Mouse (Mus musculus) natural killer cell, adult 2 months (primary cell): ENCODE data around the gene Snx18.

Source experiments
- DNase-seq, 2 experiments: peaks; one replicate each; pipeline ENCODE4 v3.0.0; 2022; ENCODE audit warnings: low spot score in 2 of 2

Gene Snx18

GRCm38 (mm10) chr13:113615971-113616671 lies 2.2 kb downstream of the Snx18 start:
- no peak for DNase-seq

GRCm38 (mm10) chr13:113615546-113615941 lies 2.8 kb downstream of the Snx18 start:
- DNase-seq, result no peak

GRCm38 (mm10) chr13:113614635-113615545 lies 3.5 kb downstream of the Snx18 start:
- peak; percentile 82 to 84 for DNase-seq

- no peak for DNase-seq
Observed at GRCm38 (mm10) chr13:113613882-113614281, 4.5 kb downstream of the Snx18 start.

DNA sequence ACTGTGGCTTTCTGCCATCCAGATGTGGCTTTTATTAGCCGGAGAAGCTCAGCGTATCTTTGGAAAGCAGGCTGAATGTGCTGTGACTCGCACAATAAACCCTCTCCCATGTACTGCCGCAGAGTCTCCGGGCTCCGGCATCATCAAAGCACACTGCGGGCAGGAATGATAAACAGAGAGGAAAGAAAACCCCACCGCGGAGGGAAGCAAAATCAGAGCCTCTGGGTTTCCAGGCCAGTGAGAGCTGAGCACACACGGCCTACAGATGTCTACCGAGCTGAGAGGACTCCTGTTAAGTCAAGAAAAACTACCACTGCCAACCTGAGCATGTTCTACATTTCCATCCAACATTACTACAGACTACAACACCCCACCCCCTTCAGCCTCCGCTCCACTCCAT lies 5.0 kb downstream of the Snx18 start:
- no peak for DNase-seq

GRCm38 (mm10) chr13:113612141-113612950 lies 6.0 kb downstream of the Snx18 start:
- no peak for DNase-seq

GRCm38 (mm10) chr13:113610732-113611500 lies 7.4 kb downstream of the Snx18 start:
- no peak for DNase-seq

GRCm38 (mm10) chr13:113609429-113609828 lies 8.9 kb downstream of the Snx18 start:
- no peak for DNase-seq

DNA sequence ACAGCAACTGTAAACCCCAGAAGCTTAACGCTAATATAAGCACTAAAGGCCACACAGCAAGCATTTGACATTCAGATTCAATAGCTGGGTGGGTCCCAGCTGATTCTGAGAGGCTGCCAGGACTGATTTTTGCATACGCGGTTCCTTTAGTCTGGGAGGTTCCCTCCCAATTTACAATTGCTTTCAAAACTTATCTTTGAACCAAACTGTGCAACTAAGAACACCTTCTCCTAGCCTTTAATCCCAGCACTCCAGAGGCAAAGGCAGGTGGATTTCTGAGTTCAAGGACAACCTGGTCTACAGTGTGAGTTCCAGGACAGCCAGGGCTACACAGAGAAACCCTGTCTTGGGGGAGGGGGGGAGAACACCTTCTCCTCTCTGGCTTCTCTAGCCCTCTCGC lies 10.5 kb downstream of the Snx18 start:
- no peak for DNase-seq

GRCm38 (mm10) chr13:113607371-113607770 lies 11.0 kb downstream of the Snx18 start:
- no peak for DNase-seq

GRCm38 (mm10) chr13:113606741-113607358 lies 11.5 kb downstream of the Snx18 start:
- DNase-seq, result peak; percentile 25 to 52

DNA sequence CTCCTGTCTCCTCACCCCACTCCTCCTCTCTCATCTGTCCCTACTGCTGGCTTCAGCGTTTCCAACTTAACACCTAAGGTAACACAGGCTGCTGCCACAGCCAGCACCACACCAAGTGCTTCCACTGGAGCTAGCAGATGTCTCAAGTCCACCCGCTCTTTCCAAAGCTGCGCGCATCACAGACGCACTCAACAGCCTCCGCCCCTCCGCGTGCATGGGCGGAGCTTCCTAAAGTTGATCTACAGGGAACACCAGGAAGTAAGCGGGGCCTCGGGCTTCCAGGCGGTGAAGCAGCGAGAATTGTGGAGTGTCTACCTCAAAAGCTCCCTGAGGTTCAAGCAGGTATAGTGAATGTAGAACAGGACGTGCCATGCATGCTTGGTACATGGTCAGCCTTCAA lies 12.2 kb downstream of the Snx18 start:
- no peak for DNase-seq

DNA sequence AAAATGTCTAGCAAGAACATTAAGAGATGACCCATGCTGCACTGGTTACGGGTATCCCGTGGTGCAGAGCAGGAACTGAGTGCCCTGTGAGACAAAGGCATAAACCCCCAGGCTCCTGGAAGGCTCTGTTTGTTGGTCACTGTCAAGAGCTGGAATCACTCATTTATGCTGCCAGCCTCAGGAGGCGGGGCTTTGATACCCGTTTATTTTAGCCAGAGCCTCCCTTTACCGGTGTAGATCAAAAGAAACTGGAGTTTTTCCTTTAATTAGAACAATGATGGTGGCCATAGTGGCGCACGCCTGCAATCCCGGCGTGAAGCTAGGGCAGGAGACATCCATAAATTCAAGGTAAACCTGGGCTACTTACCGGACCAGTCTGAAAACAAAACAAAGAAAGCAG lies 12.7 kb downstream of the Snx18 start:
- DNase-seq, result no peak

DNA sequence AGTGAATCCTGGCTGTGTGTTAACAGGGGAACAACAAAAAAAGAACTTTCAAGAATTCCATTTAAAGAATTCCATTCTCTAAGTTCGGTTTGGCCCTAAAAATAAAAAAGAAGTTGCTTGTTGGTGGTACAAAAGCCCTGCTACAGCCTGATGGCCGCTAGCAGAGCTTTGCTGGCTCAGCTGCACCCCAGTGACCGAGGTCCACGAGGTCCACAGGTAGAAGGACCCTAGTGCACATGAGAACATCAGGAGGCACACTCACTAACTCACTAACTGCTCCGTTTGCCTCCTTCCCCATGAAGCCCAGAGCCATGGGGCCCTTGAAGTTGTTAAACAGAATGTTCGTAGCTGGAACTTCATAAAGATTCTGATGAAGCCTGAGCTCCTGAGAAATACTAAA lies 14.0 kb downstream of the Snx18 start:
- DNase-seq, result no peak

GRCm38 (mm10) chr13:113602882-113603342 lies 15.5 kb downstream of the Snx18 start:
- no peak for DNase-seq

DNA sequence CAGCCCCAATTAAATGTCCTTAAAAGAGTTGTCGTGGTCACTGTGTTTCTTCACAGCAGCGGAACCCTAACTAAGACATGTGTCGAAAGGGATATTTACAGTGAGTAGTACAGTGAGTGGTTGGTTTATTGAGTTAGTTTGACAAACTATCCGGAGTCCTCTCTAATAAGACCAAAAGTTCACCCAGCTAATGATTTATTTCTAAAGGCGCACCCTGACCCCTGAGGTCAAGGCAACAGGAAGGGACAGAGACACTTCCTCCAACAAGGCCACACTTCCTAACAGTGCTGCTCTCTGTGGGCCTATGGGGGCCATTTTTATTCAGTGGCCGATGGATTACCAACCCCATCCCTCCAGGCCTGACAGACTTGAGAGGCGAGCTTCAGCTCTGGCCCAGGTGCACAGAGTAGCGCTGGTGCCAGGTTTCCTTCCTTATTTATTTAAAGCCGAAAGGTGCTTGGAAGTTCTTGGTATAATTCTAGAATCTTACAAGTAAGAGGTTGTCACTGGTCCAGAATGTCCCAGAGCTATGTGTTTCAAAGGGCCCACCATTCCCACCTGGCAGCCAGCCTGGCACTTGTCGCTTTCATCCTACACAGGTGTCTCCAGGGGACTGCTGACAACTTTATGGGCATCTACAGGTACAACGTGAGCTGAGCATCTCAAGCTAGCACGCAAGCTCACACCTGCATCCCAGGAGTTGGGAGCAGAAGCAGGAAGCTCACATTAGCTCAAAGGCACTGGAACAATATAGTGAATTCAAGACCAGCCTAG lies 16.3 kb downstream of the Snx18 start:
- DNase-seq, result no peak

- peak; percentile 78 to 88 for DNase-seq
Observed at GRCm38 (mm10) chr13:113600531-113601463, 17.6 kb downstream of the Snx18 start.

DNA sequence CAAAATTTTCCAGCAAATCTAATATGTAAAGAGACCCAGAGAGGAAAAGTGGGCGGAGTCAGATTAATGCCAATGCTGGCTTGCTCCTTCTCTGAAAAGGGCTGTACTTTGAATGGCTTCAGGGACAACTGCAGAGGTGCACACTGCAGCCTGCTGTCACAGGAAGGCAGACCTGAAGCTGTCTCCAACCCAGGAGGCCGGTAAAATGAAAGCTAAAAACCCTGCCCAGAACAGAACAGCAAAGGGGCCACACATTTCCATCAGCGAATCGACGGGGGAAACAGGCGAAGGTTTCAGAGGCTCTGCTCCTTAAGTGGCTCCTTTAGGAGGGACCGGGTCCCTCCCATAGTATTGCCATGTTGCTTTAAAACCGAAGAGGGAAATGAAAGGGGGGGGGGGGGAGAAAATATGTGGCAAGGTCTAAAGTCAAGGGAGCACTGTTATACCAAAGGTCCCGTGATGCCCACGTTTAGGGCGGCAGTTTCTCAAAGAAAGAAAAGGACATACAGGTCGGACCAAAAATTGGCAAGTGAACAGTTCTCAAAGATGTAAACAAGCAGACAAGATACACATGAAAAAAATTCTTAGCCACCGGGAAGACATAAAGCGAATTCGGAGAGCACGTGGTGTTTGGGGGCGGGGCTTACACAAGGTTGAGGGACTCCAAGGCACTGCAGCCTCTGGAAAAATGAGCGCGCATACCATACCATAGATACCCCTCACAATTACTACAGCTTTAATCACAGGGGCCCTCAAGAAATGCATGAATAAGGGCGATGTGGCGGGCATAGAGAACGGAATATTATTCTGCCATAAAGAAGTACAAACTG lies 18.4 kb downstream of the Snx18 start:
- no peak for DNase-seq
